Mouse (Mus musculus) left cerebral cortex, adult 2 months (tissue): ENCODE measurements at regions not wholly inside any gene's neighbourhood (a gene's known extent, or its start where the extent isn't known, plus 50 kb on each side); places are given as distances from the start of the nearest gene placed in this dataset.

Experiments
- DNase-seq, 2 experiments: peaks; one replicate each; pipeline ENCODE4 v3.0.0; 2021 to 2022; ENCODE audit warnings: low spot score in 2 of 2, mixed read lengths in 1 of 2; ENCODE audit errors: extremely low spot score in 1 of 2
- H3K27ac ChIP-seq: fragments of 200-600 bp; 2 replicates; pipeline ENCODE4 v1.8.1; 2022
- H3K4me3 ChIP-seq: fragments of 200-600 bp; 2 replicates; pipeline ENCODE4 v1.8.1; 2022
- CTCF ChIP-seq: fragments of 200-600 bp; IDR thresholded peaks from 2 replicates; pipeline ENCODE4 v1.8.1; 2022; ENCODE audit warnings: antibody characterized with exemption, mild to moderate bottlenecking, moderate library complexity
- intact Hi-C: fragments of 180-260 bp; cut with DNase I; formaldehyde crosslinking; loops from one replicate; pipeline ENCODE4 v1.15.1; 2025

- H3K4me3 ChIP-seq, result no peak overlapping the region
- no peak overlapping the region for H3K27ac ChIP-seq
- no peak for TF ChIP-seq CTCF
- DNase-seq, result no peak
- intact Hi-C loops, result no loop called here
Measured at GRCm38 (mm10) chr13:110710847-110711246, 316.0 kb downstream of the Plk2 start.

DNA sequence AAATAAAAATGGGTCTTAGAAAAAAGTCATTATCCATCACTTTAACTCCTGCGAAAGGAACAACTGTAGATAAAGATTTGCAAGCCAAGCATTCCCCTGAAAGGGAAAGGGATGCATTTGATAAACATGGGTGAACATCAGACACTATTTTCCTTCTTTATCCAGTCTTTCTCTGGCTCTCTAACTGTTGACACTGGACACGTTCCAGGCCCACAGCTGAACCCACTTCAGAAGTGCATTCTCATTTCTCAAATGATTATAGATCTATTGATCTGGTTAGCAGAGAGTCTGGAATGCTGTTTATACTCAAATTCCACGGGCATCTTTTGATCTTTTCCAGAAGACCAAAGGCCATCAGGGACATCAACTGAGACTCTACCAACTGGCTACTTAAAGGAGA, 317.7 kb downstream of the Plk2 start:
- Histone ChIP-seq H3K4me3 (no peak overlapping the region), H3K27ac (no peak overlapping the region)
- intact Hi-C loops, result no loop called here
- TF ChIP-seq CTCF, result no peak
- no peak for DNase-seq

GRCm38 (mm10) chr13:110722170-110722569, 327.3 kb downstream of the Plk2 start:
- Histone ChIP-seq H3K27ac (no peak overlapping the region), H3K4me3 (no peak overlapping the region)
- no peak for DNase-seq
- no peak for TF ChIP-seq CTCF
- intact Hi-C loops, result no loop called here

- no peak for DNase-seq
- no peak for TF ChIP-seq CTCF
- intact Hi-C loops, result no loop called here
- H3K4me3 ChIP-seq, result no peak overlapping the region
- H3K27ac ChIP-seq, result no peak overlapping the region
Measured at GRCm38 (mm10) chr13:110722752-110723151, 327.9 kb downstream of the Plk2 start.

GRCm38 (mm10) chr13:110724836-110725235, 330.0 kb downstream of the Plk2 start:
- intact Hi-C loops, result no loop called here
- Histone ChIP-seq H3K27ac (no peak overlapping the region), H3K4me3 (no peak overlapping the region)
- no peak for DNase-seq
- no peak for TF ChIP-seq CTCF

DNA sequence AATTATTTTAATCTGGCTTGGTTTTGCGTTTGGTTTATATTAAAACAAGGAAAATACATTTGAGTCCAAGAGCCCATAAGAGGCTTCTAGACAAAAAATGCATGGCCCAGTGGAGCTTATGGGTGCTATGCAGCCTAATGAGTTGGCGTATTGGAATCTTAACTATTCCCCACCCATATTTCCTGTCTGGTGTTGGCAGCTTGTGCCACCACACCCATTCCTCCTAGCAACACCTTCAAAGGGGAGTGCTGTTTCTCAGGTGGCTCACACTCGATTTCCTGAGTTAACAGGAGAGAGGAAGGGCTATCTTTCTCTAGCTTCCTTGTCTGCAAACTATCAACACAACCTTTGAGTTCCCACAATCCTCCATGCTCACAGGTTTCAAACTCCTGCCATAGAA, 331.0 kb downstream of the Plk2 start:
- intact Hi-C loops, result no loop called here
- no peak for DNase-seq
- TF ChIP-seq CTCF, result no peak
- Histone ChIP-seq H3K27ac (no peak overlapping the region), H3K4me3 (no peak overlapping the region)

GRCm38 (mm10) chr13:110735511-110735910, 340.7 kb downstream of the Plk2 start:
- intact Hi-C loops, result no loop called here
- Histone ChIP-seq H3K4me3 (no peak overlapping the region), H3K27ac (no peak overlapping the region)
- no peak for TF ChIP-seq CTCF
- DNase-seq, result no peak

GRCm38 (mm10) chr13:110741576-110742206, 346.8 kb downstream of the Plk2 start:
- no peak overlapping the region for H3K4me3 ChIP-seq
- TF ChIP-seq CTCF, result no peak
- H3K27ac ChIP-seq, result peak overlapping the region; percentile 70
- intact Hi-C loops, result loop anchor here (5.0 kb wide), 4 partner anchors 89 to 344 kb away; partner anchors contain the start of gene Plk2
- DNase-seq, result peak; percentile 35 to 37

DNA sequence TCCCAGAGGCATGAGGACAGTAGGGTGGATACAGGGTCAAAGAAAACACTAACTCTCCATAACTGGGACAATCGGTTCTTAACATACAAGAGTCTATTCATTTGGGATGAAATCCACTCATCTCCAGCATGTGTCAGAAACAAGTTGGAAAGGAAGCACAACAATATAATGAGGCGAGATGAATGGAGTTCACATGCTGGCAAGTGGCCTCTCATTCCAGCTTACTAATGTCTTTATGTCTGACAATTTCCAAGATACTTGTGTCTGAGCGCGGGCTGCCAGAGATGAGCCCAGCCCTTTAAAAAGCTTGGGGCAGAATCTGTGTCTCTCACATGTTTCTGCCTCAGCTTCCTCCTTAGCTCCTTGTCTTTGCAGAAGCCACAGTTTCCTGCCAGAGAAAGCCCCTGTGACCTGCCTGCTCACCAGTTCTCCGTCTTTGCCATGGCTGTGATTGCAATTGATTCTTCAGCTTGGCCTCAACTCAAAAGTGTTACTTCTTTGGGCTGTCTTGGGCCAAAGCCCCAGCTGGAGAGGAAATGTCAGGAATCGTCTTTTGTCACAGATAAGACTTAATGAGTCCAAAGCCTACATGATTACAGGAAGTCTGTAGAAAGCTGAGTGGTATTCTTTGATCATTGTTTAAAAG, 352.5 kb downstream of the Plk2 start:
- Histone ChIP-seq H3K27ac (no peak overlapping the region), H3K4me3 (no peak overlapping the region)
- intact Hi-C loops, result no loop called here
- TF ChIP-seq CTCF, result no peak
- no peak for DNase-seq

DNA sequence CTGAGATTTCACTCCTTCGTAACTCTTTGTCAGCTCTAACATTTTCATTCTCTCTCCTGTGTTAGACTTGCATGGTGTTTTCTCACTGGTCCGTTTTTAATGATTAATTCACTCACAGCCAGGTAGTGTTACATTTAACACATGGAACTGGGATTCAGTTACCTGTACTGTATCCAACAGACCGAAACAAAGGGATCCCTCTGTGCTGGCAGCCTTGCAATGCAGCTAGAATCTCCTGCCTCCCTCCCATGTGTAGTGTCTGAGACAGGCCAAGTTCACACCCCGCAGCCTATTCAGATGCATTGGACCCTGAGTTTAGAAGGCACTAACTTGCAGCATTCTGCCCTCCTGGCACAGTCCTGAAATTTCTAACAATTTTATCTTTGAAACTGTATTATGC, 357.9 kb downstream of the Plk2 start:
- TF ChIP-seq CTCF, result no peak
- Histone ChIP-seq H3K27ac (no peak overlapping the region), H3K4me3 (no peak overlapping the region)
- intact Hi-C loops, result no loop called here
- DNase-seq, result no peak

- intact Hi-C loops, result no loop called here
- no peak for DNase-seq
- no peak for TF ChIP-seq CTCF
- Histone ChIP-seq H3K4me3 (no peak overlapping the region), H3K27ac (no peak overlapping the region)
Measured at GRCm38 (mm10) chr13:110754548-110754947, 359.7 kb downstream of the Plk2 start.

DNA sequence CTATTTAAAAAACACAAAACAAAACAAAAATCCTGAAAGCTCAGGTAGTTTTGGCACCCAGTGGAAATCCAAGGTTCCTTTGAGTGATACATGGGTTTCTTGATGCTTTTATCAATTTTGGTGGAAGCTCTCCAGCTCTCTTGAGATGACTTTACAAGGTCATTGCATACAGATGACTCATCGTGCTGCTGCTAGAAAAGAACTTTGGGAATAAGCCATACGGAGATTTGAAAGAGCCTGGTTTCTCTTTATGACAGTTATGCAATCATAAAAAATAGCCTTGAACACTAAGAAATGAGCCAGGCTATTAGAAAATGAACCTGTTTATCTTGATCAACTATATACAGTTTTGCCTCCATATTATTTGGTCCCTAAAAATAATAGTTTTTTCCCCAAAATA, 362.0 kb downstream of the Plk2 start:
- no peak for TF ChIP-seq CTCF
- intact Hi-C loops, result no loop called here
- Histone ChIP-seq H3K4me3 (no peak overlapping the region), H3K27ac (no peak overlapping the region)
- DNase-seq, result no peak

- TF ChIP-seq CTCF, result no peak
- Histone ChIP-seq H3K27ac (no peak overlapping the region), H3K4me3 (no peak overlapping the region)
- DNase-seq, result no peak
- intact Hi-C loops, result no loop called here
Measured at GRCm38 (mm10) chr13:110769210-110769609, 374.4 kb downstream of the Plk2 start.
